Mouse (Mus musculus): Measurements from ENCODE around the gene 4931429L15Rik.
"Not testable (repeated sequence)": the region's sequence is repeated elsewhere in the genome, so short reads cannot be mapped to it uniquely, and the experiment has no call there.

The 4931429L15Rik gene

DNA sequence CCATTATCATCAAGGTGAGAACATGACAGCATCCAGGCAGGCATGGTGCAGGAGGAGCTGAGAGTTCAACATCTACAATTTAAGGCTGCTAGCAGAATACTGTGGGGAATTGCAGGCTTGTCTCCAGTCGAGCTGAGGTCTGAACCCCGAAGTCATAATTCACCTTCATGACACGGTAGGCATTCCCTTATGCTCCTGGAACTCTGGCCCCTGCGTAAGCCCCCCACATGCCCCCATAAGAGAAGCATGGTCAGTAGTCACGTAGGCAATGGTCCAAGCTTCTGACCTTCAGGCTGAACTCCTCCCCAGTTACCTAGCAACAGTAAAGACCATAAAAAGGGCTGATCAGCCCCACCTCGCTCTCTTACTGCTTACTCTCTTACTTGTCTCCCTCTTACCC lies at the start of gene 4931429L15Rik:
TSS of gene 4931429L15Rik (minus strand) at position 101 of the 400 bp plus-strand sequence.
- DNase-seq (ENCODE audit: low spot score in 2 of 2) = not testable (repeated sequence)

DNA sequence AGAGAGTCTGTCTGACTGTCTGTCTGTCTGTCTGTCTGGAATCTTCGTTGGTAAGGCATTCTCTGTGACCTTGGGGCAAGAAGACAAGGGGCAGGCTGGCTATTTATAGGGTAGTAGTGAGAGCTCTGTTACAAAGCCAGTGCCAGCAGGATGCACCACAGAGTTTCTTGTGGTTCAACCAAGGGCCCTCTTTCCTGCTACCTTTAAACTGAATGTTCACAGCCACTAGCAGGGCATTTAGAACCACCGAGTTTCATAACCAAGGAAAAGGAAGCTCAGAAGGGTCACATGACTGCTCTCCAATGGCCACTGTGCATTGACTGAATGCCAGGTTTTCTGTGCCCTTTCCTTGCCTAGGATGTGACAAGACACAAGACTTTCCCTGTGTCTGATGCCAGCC lies 42.7 kb upstream of the 4931429L15Rik start:
- DNase-seq (ENCODE audit: low spot score in 2 of 2) = no peak

DNA sequence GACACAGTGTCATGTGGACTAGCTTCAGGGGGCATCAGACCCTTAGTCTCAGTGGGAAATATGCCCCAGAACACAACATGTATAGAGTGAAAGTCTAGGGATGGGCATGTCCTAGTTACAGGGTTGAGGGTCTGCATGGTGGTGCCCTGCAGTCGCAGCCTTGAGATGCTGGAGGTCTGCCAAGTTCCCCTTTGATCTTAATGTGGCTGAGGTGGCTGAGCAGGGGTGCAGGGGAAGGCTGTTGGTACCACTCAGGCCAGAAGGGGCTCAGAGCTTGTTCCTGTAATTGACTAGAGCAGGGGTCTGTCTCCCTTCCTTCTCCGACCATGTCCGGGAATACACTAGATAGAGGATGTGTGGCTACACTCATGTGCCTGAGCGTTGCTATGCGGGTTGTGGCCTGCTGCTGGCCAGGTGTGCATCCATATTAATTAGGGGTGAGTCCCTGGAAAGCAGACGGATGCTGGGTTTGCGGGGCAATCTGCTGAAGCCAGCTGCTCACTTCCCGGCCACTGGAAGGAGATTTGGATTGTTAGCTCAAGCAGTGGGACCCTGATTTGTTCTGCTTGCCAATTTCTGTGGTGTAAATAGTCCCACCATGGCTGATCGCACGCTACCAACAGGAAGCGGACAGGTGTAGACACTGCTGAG lies 41.8 kb upstream of the 4931429L15Rik start:
- peak in 1 of 2 experiments; percentile 52 for DNase-seq (ENCODE audit: low spot score in 2 of 2)

DNA sequence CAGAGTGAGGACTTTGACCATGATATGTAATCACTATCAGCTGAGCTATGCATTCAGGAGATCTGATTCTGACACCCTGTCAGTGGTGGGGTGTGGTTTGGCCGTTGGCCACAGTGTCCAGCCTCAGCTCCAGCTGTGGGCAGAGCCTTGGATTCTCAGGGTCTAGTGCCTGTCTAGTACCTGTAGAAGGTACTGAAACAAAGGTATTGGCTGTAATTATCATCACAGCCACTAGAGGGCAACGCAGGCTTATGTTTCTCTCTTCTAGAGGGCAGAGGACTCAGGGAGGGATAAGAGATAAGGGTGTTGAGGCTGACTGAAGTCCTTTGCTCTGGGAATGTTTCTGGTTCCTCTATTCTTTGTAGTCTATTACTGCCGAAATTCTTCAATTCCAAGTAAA lies 34.2 kb upstream of the 4931429L15Rik start:
- DNase-seq (ENCODE audit: low spot score in 2 of 2) = peak in 1 of 2 experiments; percentile 63

DNA sequence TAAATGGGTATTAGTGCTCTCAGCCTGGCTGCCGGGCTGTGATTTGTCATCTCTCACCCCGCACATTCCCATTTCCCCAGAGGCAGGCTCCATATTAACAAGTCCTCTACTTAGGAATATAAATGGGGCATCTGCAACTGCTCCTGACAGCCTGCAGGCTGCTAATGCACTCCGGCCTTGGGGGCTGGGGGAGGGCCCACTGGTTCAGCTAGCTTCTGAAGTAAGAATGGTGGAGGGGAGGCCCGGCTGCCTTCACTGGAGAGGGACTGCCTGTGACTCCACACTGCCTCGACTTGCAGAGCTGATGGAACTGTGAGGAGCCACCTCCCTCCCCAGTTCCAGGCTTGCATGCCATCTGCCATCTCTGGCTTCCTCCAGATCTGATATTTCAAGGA lies 33.5 kb upstream of the 4931429L15Rik start:
- peak in 1 of 2 experiments; percentile 50 for DNase-seq (ENCODE audit: low spot score in 2 of 2)

DNA sequence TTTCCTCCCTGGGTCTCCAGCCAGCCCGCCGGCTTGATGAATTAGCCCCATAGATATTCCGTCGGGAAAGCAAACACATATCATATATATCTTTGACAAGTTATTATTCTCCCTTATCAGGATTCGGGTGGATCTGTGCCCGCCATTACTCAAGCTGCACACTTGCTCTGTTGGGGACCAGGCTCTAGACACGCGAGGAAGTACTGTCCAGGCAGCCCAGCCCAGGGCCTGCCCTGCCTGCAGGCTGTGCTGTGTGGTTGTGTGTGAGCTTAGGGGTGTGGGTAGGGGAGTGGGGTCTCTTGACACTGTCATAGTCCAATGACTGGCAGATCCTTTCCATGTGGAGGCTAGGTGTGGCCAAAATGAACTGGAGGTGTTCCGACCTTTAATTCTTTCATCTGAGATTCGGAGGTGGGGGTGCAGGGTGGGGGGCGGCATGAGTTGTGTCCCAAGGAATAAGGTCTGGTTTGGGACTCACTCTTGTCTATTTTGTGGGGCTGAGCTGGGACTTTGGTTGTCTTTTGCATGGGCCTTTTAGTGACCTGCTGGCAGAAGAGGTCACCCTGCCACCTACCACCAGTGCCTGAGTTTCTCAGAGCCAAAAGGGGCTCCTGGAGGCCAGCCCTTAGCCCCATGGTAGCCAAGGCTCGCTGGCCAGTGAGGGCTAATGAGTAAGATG lies 33.0 kb upstream of the 4931429L15Rik start:
- peak in 1 of 2 experiments; percentile 53 for DNase-seq (ENCODE audit: low spot score in 2 of 2)

DNA sequence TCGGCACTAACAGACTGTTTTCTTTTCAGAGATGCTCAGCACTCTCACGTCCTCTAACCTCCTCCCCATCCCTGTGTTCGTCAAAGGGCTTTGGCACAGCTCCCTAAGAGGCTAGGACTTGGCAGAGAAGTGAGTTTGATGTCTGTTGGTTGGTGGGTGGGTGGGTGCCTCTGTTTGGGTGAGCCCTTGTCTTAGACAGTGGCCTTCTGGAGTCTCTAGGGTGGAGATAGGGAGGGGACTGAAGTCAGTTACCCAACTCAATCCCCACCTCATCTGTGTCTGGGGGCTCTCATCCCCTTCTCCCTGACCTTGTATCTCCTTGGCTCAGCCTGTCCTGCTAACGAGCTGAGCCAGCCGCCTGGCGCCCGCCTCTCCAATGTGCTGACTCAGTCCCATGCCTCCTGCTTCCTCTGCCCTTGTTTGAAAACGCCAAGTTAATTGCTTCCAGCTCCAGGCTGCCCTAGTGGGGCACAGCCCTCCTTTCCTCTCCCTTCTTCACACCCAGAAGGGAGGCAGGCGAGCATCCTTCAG lies 30.7 kb upstream of the 4931429L15Rik start:
- DNase-seq (ENCODE audit: low spot score in 2 of 2) = peak in 1 of 2 experiments; percentile 53

DNA sequence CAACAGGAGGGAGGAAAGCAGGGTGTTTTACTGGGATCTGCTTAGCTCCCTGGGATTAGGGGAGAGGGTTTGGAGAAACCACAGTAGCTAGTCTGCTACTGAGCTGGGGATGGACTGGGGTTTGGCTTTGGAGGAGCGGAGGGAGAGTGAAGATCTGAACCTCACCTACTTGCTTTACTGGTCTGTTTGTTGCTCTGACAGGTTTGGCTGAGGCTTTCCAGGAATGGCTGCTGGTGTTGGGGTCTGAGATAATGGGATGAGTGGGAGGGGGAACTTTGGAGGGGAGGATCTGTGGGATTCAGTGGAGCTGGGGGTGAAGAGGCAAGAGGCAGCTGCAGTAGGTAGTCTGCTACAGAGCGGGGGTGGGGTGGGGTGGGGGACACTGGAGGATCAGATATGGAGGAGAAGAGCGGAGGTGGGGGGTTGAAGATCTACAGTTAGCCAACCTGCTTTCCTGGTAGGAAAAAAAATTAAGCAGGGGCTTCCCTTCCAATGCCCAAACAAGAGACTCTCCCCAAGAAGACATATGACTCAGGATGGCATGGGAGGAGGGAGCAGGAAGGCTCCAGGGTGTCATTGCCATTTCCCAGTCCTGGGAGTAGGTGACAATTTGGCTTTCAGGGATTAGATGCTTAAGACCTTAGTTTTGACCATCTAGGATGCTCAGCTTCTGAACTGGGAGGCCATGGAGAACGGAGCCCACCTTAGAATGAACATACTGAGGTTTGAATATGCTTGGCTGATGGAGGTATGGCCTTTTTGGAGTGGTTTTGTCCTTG lies 26.3 kb upstream of the 4931429L15Rik start:
- DNase-seq (ENCODE audit: low spot score in 2 of 2) = peak in 1 of 2 experiments; percentile 35

DNA sequence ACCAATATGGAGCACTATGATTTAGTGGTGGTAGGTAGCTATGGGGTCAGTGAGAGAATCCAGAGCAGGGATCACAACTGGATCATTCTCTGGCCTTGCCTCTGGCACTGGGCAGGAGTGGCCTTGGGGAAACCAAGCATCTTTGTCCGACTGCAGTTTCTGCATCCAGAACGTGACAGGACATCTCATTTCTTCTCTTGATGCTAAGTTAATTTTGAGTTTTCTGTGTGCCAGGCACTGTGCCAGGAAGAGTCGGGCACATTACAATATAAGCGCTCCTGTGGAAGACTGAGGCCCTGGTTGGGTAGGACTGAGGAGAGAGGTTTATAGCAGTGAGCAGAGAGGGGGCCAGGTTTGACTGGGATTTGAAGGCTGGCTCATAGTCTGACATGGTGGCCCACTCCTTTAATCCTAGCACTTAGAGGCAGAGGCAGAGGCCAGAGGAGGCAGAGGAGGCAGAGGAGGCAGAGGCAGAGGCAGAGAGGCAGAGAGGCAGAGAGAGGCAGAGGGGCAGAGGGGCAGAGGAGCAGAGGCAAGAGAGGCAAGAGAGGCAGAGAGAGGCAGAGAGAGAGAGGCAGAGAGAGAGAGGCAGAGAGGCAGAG lies 19.4 kb upstream of the 4931429L15Rik start:
- DNase-seq (ENCODE audit: low spot score in 2 of 2) = no peak

DNA sequence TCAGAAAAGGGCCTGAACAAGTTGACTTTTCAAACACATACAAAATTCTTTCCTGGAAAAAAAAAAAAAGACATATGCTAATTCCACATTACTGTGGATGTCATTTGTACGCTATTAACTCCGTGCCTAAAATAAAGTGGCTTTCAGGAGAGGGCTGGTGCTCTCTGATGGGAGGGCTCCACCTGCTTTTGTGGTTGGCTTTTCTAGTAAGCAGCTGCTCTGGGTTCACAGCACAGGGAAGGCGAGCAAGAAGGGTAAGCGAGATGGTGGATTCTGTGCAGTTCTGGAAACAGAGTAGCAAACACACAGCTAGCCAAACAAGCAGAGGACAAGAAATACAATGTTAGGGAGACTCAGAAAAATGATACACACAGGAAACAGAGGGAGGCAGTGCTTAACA lies 18.6 kb upstream of the 4931429L15Rik start:
- no peak for DNase-seq (ENCODE audit: low spot score in 2 of 2)

DNA sequence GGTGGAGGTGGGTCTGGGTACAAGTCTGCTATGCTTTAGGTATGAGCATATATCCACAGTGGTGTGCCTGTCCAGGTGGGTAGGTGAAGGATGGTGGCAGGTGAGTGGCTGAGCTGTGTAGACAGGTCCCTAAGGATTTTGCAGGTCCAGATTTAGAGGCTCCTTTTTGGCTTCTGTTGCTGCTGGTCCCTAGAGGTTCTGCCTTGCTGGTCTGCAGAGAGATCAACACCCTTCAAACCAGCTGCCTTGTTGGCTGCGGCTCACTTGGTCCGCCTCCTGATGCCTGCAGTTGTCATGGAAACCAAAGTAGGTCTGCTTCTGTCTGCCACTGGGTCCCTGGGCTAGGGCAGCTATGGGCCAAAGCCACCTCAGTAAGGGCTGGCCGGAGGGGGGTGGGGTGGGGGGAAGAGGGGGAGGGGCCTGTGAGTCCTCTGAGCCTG lies 18.1 kb upstream of the 4931429L15Rik start:
- DNase-seq (ENCODE audit: low spot score in 2 of 2) = no peak

DNA sequence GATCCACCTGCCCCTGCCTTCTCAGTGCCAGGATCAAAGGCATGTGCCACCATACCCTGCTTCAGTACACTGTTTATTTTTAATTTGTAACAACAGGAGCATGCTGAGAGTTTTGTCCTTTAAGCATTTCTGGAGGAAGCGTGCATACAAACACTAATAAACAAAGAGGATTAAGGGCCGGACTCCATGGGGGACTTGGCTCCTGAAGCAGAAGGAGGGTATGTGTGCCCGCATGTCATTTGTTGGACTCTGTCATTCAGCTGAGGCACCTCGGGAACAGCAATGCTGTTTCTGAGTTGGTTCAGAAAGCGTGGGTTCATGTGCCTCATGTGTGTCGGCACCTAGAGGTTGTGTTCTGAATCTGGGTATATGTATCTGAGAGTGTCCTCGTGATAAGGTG lies 17.5 kb upstream of the 4931429L15Rik start:
- DNase-seq (ENCODE audit: low spot score in 2 of 2) = no peak

DNA sequence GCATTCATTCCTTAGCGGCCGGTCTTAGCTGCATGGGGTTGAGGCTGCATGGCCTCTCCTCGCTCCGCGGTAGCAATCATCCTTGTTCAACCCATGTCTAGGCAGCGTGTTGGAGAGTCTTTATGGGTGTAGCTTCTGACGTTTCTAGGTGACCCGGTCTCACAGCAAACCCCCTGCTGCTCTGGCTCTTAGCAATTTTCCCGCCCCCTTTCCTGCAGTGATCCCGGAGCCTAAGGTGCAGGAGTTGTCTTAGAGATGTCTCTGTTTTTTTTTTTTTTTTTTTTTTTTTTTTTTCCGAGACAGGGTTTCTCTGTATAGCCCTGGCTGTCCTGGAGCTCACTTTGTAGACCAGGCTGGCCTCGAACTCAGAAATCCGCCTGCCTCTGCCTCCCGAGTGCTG lies 16.5 kb upstream of the 4931429L15Rik start:
- DNase-seq (ENCODE audit: low spot score in 2 of 2) = not testable (repeated sequence)

DNA sequence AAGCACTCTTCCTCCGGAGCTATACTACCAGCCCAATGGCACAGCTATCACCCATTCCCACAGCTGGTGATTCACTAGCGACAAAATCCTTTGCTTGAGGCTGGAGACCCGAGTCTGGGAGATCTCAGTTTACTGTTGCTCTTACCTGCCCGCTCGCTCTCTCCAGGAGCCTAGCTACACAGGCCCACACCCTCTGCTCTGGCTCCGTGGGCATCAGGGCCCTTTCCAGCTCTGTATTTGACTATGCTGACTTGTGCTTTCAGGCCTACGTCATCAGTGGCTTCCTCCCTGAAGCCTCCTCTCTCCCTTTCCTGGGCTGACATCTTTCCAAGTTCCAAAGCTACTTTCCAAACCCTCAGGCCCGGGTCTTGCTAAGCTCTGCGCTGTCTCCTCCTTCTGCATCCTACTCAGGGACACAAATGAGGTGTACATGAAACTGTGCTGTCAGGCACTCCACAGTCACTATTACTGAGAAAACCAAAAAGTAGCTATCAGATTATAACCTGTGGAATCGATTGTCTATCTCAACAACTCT lies 15.7 kb upstream of the 4931429L15Rik start:
- DNase-seq (ENCODE audit: low spot score in 2 of 2) = no peak

DNA sequence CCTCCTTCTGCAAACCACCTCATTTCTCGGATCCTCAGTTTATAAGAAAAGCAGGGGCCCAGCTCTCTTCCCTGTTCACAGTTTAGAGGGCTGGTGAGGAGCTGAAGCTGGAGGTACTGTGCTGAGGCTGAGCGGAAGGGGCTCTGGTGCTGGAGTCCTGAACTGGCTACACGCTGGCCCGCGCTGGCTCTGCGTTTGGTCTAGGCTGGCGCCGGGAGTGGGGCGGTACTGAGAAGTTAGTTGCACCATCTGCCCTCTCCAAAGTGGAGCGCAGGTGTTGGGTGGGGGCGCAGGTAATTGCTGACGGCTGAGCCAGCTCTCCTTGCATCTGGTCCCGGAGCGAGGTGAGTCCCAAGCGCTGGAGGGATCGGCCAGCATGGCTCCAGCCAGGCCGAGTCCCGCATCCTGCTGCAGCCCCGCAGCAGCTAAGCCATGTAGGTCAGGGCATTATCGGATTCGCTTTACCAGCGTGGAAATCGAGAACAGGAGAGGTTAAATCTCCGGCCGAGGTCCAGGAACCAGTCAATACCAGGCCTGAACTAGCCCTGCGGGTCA lies 14.8 kb upstream of the 4931429L15Rik start:
- no peak for DNase-seq (ENCODE audit: low spot score in 2 of 2)

DNA sequence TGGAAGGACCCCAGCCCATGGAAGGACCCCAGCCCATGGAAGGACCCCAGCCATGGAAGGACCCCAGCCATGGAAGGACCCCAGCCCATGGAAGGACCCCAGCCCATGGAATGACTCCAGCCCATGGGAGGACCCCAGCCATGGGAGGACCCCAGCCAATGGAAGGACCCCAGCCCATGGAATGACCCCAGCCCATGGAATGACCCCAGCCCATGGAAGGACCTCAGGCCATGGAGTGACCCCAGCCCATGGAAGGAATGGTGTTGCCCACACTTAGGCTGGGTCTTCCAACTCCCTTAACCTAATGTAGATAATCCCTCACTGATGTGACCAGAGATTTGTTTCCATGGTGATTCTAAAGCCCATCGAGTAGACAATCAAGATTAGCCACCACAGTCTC lies 11.5 kb upstream of the 4931429L15Rik start:
- no peak for DNase-seq (ENCODE audit: low spot score in 2 of 2)

DNA sequence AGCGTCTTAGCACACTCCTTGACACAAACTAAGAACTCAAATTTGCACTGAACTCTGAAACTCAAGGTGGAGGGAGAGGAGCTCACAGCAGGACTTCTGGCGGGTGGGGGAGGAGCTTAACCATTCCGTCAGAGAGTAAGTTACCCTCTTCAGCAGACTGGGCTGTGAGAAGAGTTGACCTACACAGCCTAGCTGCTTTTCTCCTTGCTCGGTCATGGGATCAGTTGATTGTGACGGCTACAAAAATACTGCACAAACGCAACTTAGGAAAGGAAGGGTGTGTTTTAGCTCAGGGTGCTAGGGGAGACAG lies 10.8 kb upstream of the 4931429L15Rik start:
- no peak for DNase-seq (ENCODE audit: low spot score in 2 of 2)

DNA sequence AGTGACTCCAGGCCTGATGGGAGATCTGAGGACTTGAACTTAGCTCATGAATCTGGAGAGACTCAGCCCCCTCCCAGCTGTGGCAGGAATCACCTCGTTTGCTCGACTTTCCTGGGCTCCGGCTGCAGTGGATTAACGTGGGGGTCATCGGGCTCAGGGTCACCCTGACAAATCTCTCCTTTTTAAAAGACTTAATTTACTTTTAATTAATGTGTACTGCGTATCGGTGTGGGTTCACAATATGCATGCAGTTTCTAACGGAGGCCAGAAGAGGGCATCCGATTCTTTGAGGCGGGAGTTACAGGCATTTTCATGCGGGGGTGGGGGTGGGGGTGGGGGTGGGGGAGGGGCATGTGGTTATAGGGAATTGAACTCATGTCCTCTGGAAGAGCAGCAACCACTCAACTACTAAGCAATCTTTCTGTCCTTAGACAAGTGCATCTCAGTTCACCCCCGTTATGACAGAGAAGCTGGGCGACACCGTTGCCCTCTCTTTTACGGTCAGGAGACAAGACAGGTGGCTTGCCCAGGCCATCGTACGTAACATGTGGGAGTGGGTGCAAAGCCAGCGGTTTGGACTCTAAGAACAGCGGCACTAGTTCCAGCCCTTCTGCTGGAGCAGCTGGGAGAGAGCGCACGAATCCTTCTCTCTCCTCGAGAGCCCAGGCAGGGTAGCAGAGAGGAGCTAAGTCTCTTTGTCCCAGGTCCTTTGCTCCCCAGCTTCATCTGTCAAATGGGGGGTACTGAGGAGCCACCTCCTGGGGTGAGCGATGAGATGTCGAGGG lies 10.2 kb upstream of the 4931429L15Rik start:
- DNase-seq (ENCODE audit: low spot score in 2 of 2) = no peak

DNA sequence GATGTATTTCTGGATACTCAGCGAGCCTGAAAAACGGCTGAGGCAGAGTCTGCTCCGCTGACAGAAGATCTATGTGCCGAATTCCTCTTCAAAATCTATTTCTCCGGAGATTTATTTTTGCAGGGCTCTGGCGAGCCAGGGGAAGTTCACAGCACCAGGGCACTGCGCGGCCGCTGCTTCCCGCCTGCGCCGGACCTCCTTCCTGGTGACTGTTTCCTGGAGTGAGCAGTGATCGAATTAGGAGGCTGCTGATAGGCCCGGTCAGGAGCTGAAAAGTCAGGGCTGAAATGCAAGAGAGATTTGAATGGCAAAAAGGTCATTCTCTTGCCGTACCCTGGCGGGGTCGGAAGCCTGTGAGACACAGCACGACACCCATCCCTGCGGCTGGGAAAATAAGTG lies 9.5 kb upstream of the 4931429L15Rik start:
- DNase-seq (ENCODE audit: low spot score in 2 of 2) = no peak

DNA sequence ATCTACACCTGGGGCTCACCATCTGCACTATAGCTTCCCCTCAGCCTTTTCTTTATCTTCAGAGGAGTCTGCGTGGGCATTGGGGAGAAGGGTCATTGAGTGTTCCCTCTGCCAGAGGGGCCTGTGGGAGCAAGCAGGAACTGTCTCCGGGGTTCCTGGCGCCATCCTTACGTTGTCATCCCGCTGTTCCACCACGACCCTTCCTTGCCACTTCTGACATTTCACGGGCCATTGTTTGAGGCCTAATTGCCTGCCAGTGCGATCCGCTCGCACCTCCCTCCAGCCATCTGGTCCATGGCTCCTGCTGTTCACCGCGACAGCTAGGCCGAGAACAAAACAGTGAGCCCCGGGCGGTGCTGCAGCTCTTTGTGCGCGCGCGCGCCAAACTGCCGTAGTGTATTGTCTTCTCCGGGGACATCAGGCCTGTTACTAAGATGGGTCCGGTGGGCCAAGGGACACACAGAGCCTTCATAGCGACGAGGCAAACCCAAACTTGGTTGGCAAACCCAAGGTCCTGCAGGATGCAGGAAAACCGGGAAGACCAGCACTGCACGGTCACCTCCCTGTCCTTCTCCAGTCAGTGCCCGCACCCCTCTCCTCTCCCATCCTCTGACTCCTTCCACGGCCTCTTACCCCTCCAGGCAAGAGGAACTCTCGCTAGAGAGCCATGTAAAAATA lies 8.9 kb upstream of the 4931429L15Rik start:
- no peak for DNase-seq (ENCODE audit: low spot score in 2 of 2)

All from spleen, postnatal 4 days (tissue).